Mouse (Mus musculus) lung, postnatal 0 days (tissue): ENCODE measurements around the gene Olfr70. TPM values are rescaled to one million over a fixed set of nuclear protein-coding genes. Genes with fewer than 3 reads are reported as not detected.

Experiments
- ATAC-seq: fragments of 200-750 bp; cut with Nextera tagmentation; 2 replicates; pipeline ENCODE4 v1.8.0; 2017; ENCODE audit warnings: moderate library complexity
- DNase-seq: peaks from one replicate; pipeline ENCODE4 v3.0.0-alpha.2; 2016; ENCODE audit warnings: low spot score
- H3K27ac ChIP-seq: fragments of 300-500 bp; sonication (generic); 2 replicates; pipeline ENCODE4 v1.5.1; 2014; ENCODE audit warnings: antibody characterized with exemption, mild to moderate bottlenecking, low read length, mixed read lengths
- H3K27me3 ChIP-seq: fragments of 300-500 bp; sonication (generic); replicated peaks from 2 replicates; pipeline ENCODE4 v1.6.1; 2014; ENCODE audit warnings: low read length, mixed read lengths; ENCODE audit not compliant: insufficient read depth
- H3K36me3 ChIP-seq: fragments of 300-500 bp; sonication (generic); 2 replicates; pipeline ENCODE4 v1.6.1; 2014; ENCODE audit warnings: low read length, mixed read lengths; ENCODE audit not compliant: insufficient read depth
- H3K4me1 ChIP-seq: fragments of 300-500 bp; sonication (generic); 2 replicates; pipeline ENCODE4 v1.6.1; 2014; ENCODE audit warnings: antibody characterized with exemption, low read depth, low read length, mixed read lengths; ENCODE audit not compliant: insufficient read depth
- H3K4me2 ChIP-seq: fragments of 300-500 bp; sonication (generic); replicated peaks from 2 replicates; pipeline ENCODE4 v1.6.1; 2014; ENCODE audit warnings: low read depth, mild to moderate bottlenecking, low read length, moderate library complexity, mixed read lengths
- H3K4me3 ChIP-seq: fragments of 300-500 bp; sonication (generic); 2 replicates; pipeline ENCODE4 v1.5.1; 2014; ENCODE audit warnings: low read depth, low read length
- H3K9ac ChIP-seq: fragments of 300-500 bp; sonication (generic); replicated peaks from 2 replicates; pipeline ENCODE4 v1.6.1; 2014; ENCODE audit warnings: low read depth, mild to moderate bottlenecking
- H3K9me3 ChIP-seq: fragments of 300-500 bp; sonication (generic); 2 replicates; pipeline ENCODE4 v1.6.1; 2016; ENCODE audit warnings: low read length, mixed read lengths
- CTCF ChIP-seq: IDR thresholded peaks from 2 replicates; pipeline ENCODE4 v1.5.1; 2016; ENCODE audit warnings: antibody characterized with exemption, mild to moderate bottlenecking
- EP300 ChIP-seq: IDR thresholded peaks from 2 replicates; pipeline ENCODE4 v1.6.1; 2016; ENCODE audit warnings: antibody characterized with exemption, mild to moderate bottlenecking, control low read depth
- WGBS: fragments of 180-500 bp; shearing (Covaris S2); extraction: QIAGEN DNeasy Blood & Tissue Kit; methylation state at CpG from one replicate; pipeline ENCODE4 v1.1.7; 2014; 5-methylcytosine and 5-hydroxymethylcytosine counted together
- polyA plus RNA-seq: library from polyadenylated mRNA; unstranded; fragments of >200 nt; fragmentation: Nextera tagmentation; extraction: Ambion mirVana; gene quantifications from 2 replicates; pipeline ENCODE4 v1.2.1, GENCODE M21; 2015

Olfr70 gene
- polyA plus RNA-seq, 1 experiment from 2014 or later, result not detected

DNA sequence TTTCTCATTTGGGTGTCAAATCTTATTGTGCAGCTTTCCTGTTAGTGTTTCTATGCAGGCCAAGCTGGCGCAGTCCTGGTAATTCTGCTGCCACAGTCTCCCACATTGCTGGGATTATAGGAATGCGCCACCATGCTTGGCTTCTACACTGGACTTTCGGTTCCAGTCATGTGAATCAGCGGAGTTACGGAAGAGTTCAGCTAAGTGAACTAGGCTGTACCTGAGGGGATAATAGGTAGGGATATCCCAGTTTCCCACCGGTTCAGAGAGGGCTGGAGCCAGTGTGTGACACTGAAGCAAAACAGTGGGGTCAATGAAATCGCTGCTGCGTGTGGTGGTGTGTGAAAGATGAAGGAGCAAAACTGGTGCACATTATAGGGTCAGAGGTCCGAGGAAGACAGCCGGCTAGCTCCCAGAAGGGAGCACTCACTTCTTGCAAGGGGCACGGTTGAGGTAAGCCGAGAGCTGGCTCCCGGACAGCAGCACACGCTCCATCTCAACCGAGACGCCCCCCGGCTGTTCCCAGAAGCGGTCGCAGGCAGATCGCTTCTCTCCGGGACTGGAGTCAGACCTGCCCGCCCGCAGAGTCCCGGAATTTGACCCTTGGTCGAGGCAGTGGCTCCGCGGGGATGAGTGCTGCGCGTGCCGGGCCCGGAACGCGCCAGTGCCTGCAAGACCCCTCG is 44.8 kb downstream of the Olfr70 start:
- ATAC-seq, result peak; percentile 16
- 11% methylated on average over 23 of the region's 34 CpGs for WGBS
- Histone ChIP-seq H3K4me3 (peak overlapping the region; percentile 61), H3K9me3 (no peaks in the 10 kb centered on the region), H3K9ac (peak overlapping the region; percentile 66), H3K4me1 (peaks cover 5% of the 10 kb centered on the region; the same call in 1 of the 2 replicates), H3K27me3 (no peaks in the 10 kb centered on the region), H3K27ac (peak overlapping the region; percentile 86), H3K4me2 (peak overlapping the region; percentile 83), H3K36me3 (no peaks in the 10 kb centered on the region)
- DNase-seq, result no peak
- TF ChIP-seq CTCF (no peak; the same call in 1 of the 2 replicates), EP300 (no peak)

DNA sequence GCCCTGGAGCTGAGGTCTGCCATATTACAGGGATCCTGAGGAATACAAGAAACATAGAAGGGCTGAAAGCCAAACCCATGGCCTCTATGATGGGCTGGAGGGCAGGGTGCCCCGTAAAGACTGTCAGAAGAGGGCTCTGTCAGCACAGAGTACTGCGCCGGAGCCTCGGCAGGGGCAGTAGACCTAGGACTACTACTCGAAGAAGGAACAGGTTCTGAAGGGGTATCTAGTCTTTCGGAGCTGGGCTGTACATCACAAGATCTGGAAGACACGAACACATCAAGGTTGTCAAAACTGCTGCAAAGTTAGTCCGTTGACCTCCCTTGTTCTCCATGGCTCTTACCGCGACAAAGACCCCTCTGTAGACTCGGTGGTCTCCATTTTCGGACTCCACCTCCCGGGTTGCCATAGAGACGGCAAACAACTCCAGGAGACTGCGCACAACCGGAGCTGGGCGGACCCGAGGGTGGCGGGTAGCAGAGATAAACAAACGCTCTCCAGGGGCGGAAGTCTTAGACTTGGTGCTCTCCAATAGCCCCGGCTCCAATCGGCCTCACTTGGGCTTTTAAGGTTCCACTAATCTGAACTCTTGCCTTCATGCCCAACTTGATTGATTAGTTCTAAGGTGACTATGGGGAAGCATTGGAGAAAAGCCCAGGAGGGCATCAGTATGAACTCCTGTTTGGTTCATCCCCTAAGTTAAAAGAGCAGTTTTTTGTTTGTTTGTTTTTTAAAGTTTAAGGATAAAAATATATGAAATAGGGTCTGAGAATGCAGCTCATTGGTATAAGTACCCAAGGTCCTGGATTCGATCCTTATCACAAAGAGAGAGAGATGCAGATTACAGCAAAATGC is 47.2 kb downstream of the Olfr70 start, which contains the start of gene Spag8:
Gene Spag8 (minus strand): TSS at position 434 of the 855 bp plus-strand sequence.
- DNase-seq, result peak; percentile 78
- H3K27ac ChIP-seq, result no peak within 1 kb of the TSS

DNA sequence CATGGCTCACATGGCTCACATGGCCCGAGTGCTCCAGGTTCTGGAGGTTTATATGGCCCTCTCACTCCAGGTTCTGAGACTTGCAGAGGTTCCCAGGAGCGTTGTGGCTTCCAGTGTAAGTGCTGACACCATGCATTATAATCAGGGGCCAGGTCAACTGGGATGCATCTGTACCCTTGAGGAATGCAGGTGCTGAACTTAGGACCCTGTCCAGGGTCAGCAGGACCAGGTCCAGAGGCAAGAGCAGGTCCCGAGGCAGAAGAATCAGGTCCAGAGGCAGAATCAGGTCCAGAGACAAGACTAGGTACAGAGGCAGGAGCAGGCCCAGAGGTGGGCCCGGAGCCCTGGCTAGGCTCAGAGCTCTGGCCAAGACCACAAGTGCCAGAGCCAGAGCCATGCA is 47.9 kb downstream of the Olfr70 start:
- ATAC-seq (no peak), DNase-seq (no peak)
- TF ChIP-seq EP300, result no peak
- TF ChIP-seq CTCF, result no peak
- WGBS, result 86% methylated on average over 4 of the region's 4 CpGs
- Histone ChIP-seq H3K4me1 (peaks cover 5% of the 10 kb centered on the region; the same call in 1 of the 2 replicates), H3K9ac (no peak overlapping the region), H3K4me2 (no peak overlapping the region; the same call in 1 of the 2 replicates), H3K36me3 (no peaks in the 10 kb centered on the region), H3K27ac (no peak overlapping the region), H3K27me3 (no peaks in the 10 kb centered on the region), H3K4me3 (no peak overlapping the region), H3K9me3 (no peaks in the 10 kb centered on the region; the same call in 1 of the 2 replicates)

More for the DNA sequence above, 47.2 kb downstream of the Olfr70 start, which contains the start of gene Spag8:
- H3K9me3 ChIP-seq, result no peaks in the 10 kb centered on the region; the same call in 1 of the 2 replicates
- no peak within 1 kb of the TSS for H3K9ac ChIP-seq
- TF ChIP-seq CTCF (0 out of 2 replicates have a peak, but pooled peaks have one; percentile 11), EP300 (no peak)
- H3K4me2 ChIP-seq, result peak within 1 kb of the TSS; percentile 51
- WGBS, result 9% methylated on average over 24 of the region's 24 CpGs
- peaks cover 5% of the 10 kb centered on the region; the same call in 1 of the 2 replicates for H3K4me1 ChIP-seq
- peak within 1 kb of the TSS; percentile 23; the same call in 1 of the 2 replicates for H3K4me3 ChIP-seq
- no peaks in the 10 kb centered on the region for H3K36me3 ChIP-seq
- ATAC-seq, result 0 out of 2 replicates have a peak, but pooled peaks have one; percentile 19
- H3K27me3 ChIP-seq, result no peaks in the 10 kb centered on the region

DNA sequence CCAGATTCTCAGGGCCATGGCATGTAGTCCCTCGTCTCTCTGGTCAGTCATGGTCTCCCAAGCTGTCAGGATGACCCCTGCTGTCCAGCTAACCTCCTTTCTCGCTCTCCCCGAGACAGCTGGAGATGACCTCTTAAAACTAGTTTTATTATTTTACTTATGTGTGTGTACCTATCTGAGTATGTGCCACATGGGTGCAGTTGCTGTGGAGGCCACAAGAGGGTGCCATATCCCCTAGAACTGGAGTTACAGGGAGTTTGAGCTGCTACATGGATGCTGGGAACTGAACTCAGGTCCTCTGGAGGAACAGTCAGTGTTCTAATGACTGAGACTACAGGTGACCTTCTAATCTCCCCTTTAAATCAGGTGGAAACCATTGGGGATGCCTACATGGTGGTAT is 50.8 kb downstream of the Olfr70 start:
- H3K4me3 ChIP-seq, result no peak overlapping the region
- DNase-seq, result no peak
- H3K4me1 ChIP-seq, result no peaks in the 10 kb centered on the region
- H3K9me3 ChIP-seq, result no peaks in the 10 kb centered on the region; the same call in 1 of the 2 replicates
- H3K27ac ChIP-seq, result no peak overlapping the region
- no peaks in the 10 kb centered on the region for H3K36me3 ChIP-seq
- H3K27me3 ChIP-seq, result no peaks in the 10 kb centered on the region
- no peak overlapping the region for H3K4me2 ChIP-seq
- no peak for ATAC-seq
- peak; percentile 51 for TF ChIP-seq CTCF
- no peak for TF ChIP-seq EP300
- WGBS, result 90% methylated on average over 3 of the region's 3 CpGs
- H3K9ac ChIP-seq, result no peak overlapping the region

Other genes with a start within 250 kb of the Olfr70 start
- 2.7 and 3.1 TPM in 2 replicates for gene Cd72, start 246.2 kb downstream of the Olfr70 start, polyA plus RNA-seq
- gene Sit1, start 217.1 kb downstream of the Olfr70 start, polyA plus RNA-seq, result not detected in 2 replicates
- 81.0 and 82.7 TPM in 2 replicates for gene Ccdc107, start 207.9 kb downstream of the Olfr70 start, polyA plus RNA-seq
- gene Arhgef39, start 201.1 kb downstream of the Olfr70 start, polyA plus RNA-seq, result 2.4 and 3.5 TPM in 2 replicates
- 2.1 and 2.6 TPM in 2 replicates for gene Car9, start 193.8 kb downstream of the Olfr70 start, polyA plus RNA-seq
- 84.8 and 89.0 TPM in 2 replicates for gene Tpm2, start 177.0 kb downstream of the Olfr70 start, polyA plus RNA-seq
- 115 and 126 TPM in 2 replicates for gene Creb3, start 138.5 kb downstream of the Olfr70 start, polyA plus RNA-seq
- gene Tln1, start 138.1 kb downstream of the Olfr70 start, polyA plus RNA-seq, result 75.6 and 104 TPM in 2 replicates
- gene Rgp1, start 122.1 kb downstream of the Olfr70 start, polyA plus RNA-seq, result 13.7 and 15.7 TPM in 2 replicates
- 12.7 and 14.4 TPM in 2 replicates for gene Gba2, start 121.9 kb downstream of the Olfr70 start, polyA plus RNA-seq
- 0.87 TPM in 1 of 2 replicates, not detected in the other for gene Msmp, start 116.3 kb downstream of the Olfr70 start, polyA plus RNA-seq
- 11.9 and 12.8 TPM in 2 replicates for gene Npr2, start 68.9 kb downstream of the Olfr70 start, polyA plus RNA-seq
- 10.4 and 10.8 TPM in 2 replicates for gene Spag8, start 47.2 kb downstream of the Olfr70 start, polyA plus RNA-seq
- 128 and 132 TPM in 2 replicates for gene Hint2, start 44.3 kb downstream of the Olfr70 start, polyA plus RNA-seq
- gene Tmem8b, start 31.8 kb downstream of the Olfr70 start, polyA plus RNA-seq, result 2.5 and 3.1 TPM in 2 replicates
- 2.5 TPM in 2 replicates for gene Fam221b, start 31.7 kb downstream of the Olfr70 start, polyA plus RNA-seq
- 0.17 TPM in 1 of 2 replicates, not detected in the other for gene Olfr71, start 9.4 kb upstream of the Olfr70 start, polyA plus RNA-seq
- 11.8 and 19.3 TPM in 2 replicates for gene Hrct1, start 26.4 kb upstream of the Olfr70 start, polyA plus RNA-seq
- 5.7 and 8.1 TPM in 2 replicates for gene Spaar, start 29.2 kb upstream of the Olfr70 start, polyA plus RNA-seq
- gene Olfr159, start 70.2 kb upstream of the Olfr70 start, polyA plus RNA-seq, result not detected in 2 replicates
- not detected in 2 replicates for gene Olfr156, start 123.1 kb upstream of the Olfr70 start, polyA plus RNA-seq
- gene Olfr157, start 139.4 kb upstream of the Olfr70 start, polyA plus RNA-seq, result not detected in 2 replicates
- not detected in 2 replicates for gene Olfr155, start 150.8 kb upstream of the Olfr70 start, polyA plus RNA-seq
- gene Reck, start 174.7 kb upstream of the Olfr70 start, polyA plus RNA-seq, result 13.6 TPM in 2 replicates